Mouse (Mus musculus): ENCODE results near the gene Cdk9. TPM values are rescaled to one million over a fixed set of nuclear protein-coding genes. Genes with fewer than 3 reads are reported as not detected.

Cdk9 gene
- polyA plus RNA-seq, 1 experiment from 2014 or later, result 121 TPM

DNA sequence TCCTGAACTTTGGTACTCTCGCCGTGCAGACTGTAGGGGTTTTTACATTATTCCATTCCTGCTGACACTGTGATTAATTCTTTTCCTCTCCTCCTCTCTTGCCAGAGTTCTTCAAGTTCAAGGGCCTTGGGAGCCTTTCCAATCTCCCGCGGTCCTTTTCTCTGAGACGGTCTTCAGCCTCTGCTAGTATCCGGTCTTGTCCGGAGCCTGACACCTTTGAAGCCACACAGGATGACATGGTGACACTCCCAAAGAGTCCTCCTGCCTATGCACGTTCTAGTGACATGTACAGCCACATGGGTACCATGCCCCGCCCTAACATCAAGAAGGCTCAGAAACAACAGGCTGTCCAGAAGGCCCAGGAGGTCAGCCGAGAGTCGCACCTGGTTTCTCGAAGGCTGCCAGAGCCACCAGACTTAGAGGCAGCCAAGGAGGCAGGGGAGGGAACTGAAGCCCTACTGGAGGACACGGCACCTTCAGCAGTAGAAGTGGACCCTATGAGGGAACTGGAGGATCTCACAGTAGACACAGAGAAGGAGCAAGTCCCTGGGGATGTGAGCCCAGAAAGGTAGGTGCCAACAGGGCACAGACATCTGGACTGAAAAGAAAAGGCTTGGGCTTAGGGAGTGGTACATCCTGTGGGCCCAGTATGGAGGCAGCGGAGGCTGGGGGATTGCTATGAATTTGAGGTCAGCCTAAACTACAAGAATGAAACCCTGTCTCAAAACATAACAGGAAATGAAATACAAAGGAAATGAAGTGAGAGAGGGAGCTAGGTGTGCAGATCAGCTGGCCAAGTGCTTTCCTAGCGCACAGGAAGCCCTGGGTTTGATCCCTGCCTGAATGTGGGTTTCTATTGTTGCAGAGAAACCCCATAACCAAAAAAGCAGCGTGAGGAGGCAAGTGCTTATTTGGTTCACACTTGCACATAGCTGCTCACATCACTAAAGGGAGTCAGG, 12.2 kb upstream of the Cdk9 start:
- Histone ChIP-seq H3K79me2 (ENCODE audit: inconsistent target) (peaks cover 73% of the 10 kb centered on the region), H3K4me3 (ENCODE audit: inconsistent target) (no peak overlapping the region), H3K27ac (no peak overlapping the region), H3K36me3 (ENCODE audit: inconsistent target) (peaks cover 9% of the 10 kb centered on the region; the same call in 1 of the 2 replicates)
- 92% methylated on average over 16 of the region's 16 CpGs for WGBS (ENCODE audit: missing documents)

GRCm38 (mm10) chr2:32724149-32724548, 11.3 kb upstream of the Cdk9 start:
- no peak overlapping the region for H3K4me3 ChIP-seq (ENCODE audit: inconsistent target)
- H3K36me3 ChIP-seq (ENCODE audit: inconsistent target), result peaks cover 9% of the 10 kb centered on the region; the same call in 1 of the 2 replicates

DNA sequence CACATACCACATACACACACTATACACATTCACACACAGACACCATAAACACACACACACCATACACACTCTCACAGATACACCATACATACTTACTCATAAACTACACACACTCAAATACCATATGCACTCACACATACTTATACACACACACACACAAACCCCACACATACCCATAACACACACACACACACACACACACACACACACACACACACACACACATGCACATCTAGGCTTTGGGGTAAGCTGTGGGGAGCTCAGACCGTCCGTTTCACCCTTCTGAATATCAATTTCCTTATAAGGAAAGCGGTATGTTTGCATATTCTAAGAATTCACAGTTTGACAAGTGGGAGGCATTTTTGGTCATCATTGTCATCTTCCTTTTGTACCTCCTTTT, 9.7 kb upstream of the Cdk9 start:
- Histone ChIP-seq H3K36me3 (ENCODE audit: inconsistent target) (peaks cover 9% of the 10 kb centered on the region; the same call in 1 of the 2 replicates), H3K4me3 (ENCODE audit: inconsistent target) (no peak overlapping the region), H3K27ac (no peak overlapping the region), H3K79me2 (ENCODE audit: inconsistent target) (peaks cover 60% of the 10 kb centered on the region)
- 51% methylated on average over 3 of the region's 3 CpGs for WGBS (ENCODE audit: missing documents)

More at GRCm38 (mm10) chr2:32724149-32724548, 11.3 kb upstream of the Cdk9 start:
- Histone ChIP-seq H3K27ac (no peak overlapping the region), H3K79me2 (ENCODE audit: inconsistent target) (peaks cover 73% of the 10 kb centered on the region)
- 97% methylated on average over 4 of the region's 4 CpGs for WGBS (ENCODE audit: missing documents)

DNA sequence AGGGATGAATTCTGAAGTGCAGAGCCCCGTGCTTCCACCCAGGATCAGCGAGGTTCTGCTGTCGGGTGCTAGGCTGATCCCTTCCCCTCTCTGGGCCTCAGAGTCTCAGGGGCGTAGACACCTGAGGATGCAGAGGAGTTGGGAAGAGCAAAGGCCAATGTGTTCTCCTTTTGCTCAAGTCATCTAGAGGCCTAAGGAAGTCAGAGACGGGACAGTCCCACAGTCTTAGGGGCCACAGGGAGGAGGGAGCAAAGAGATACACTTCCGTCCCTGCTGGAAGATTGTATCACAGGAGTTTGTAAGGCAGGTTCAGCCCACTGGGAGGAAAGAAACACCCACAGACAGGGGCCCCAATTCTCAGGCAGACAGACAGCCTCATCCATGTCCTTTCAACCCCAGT, 9.2 kb upstream of the Cdk9 start:
- Histone ChIP-seq H3K27ac (peak overlapping the region; percentile 70), H3K79me2 (ENCODE audit: inconsistent target) (peaks cover 59% of the 10 kb centered on the region), H3K36me3 (ENCODE audit: inconsistent target) (peaks cover 9% of the 10 kb centered on the region; the same call in 1 of the 2 replicates), H3K4me3 (ENCODE audit: inconsistent target) (peak overlapping the region; percentile 51)
- WGBS (ENCODE audit: missing documents), result 14% methylated on average over 6 of the region's 6 CpGs

DNA sequence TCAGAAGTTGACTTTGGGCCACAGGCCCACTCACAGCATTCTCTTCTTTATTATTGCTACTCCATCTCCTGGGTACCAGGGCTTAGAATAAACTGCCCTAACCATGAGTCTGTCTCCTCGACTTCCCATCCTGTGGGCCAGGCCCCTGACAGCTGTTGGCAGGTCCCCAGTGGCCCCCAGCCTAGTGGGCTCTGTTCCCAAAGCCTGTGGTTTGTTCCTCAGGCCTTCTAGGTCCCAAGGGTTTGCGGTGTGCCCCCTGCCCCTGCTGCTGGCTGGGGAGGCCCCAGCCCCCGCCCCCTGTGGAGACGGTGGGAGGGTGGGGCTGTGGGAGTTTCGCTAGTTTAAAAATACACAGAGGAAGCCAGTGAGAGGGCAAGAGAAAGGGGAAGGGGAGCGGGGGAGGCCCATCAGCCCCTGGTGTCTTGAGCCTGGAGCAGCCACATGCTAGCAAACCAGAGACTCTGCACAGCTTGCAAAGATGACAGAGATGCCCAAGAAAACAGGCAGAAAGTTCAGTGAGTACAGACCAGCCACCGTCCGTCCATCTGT, 7.9 kb upstream of the Cdk9 start, which contains the start of gene Sh2d3c:
Gene Sh2d3c, plus strand, starts transcription at position 375 of the 549 bp plus-strand sequence.
- 4% methylated on average over 8 of the region's 8 CpGs for WGBS (ENCODE audit: missing documents)
- peak within 1 kb of the TSS; percentile 51 for H3K4me3 ChIP-seq (ENCODE audit: inconsistent target)
- H3K79me2 ChIP-seq (ENCODE audit: inconsistent target), result peaks cover 53% of the 10 kb centered on the region
- peaks cover 9% of the 10 kb centered on the region; the same call in 1 of the 2 replicates for H3K36me3 ChIP-seq (ENCODE audit: inconsistent target)
- peak within 1 kb of the TSS; percentile 70 for H3K27ac ChIP-seq

GRCm38 (mm10) chr2:32720053-32720452, 7.2 kb upstream of the Cdk9 start:
- WGBS (ENCODE audit: missing documents), result 92% methylated on average over 3 of the region's 3 CpGs
- Histone ChIP-seq H3K36me3 (ENCODE audit: inconsistent target) (peaks cover 4% of the 10 kb centered on the region; the same call in 1 of the 2 replicates), H3K79me2 (ENCODE audit: inconsistent target) (peaks cover 48% of the 10 kb centered on the region), H3K27ac (0 out of 2 replicates have a peak overlapping the region, but pooled peaks have one; percentile 70), H3K4me3 (ENCODE audit: inconsistent target) (no peak overlapping the region)

DNA sequence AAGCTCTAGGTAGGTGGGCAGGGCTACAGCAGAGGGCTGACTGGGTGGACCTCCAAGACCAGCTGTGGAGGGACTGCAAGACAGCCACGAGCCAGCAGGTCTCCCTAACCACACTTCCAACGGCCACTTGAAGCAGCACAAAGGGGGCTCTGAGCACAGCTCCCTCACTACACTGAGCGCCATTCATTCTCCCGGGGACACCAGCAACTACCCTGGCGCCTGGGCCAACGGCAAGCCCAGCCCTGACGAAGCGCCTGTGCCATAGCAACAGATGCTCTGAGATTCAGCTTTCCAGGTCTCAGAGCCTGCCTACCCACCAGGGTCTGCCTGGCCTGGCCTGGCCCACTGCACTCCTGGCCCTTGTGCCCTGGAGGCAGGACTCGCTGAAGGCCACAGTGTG, 5.9 kb upstream of the Cdk9 start:
- Histone ChIP-seq H3K36me3 (ENCODE audit: inconsistent target) (no peaks in the 10 kb centered on the region), H3K4me3 (ENCODE audit: inconsistent target) (no peak overlapping the region), H3K79me2 (ENCODE audit: inconsistent target) (peaks cover 36% of the 10 kb centered on the region), H3K27ac (peak overlapping the region; percentile 22; the same call in 1 of the 2 replicates)
- 61% methylated on average over 9 of the region's 9 CpGs for WGBS (ENCODE audit: missing documents)

- Histone ChIP-seq H3K27ac (peak overlapping the region; percentile 98), H3K36me3 (ENCODE audit: inconsistent target) (peaks cover 2% of the 10 kb centered on the region; the same call in 1 of the 2 replicates), H3K4me3 (ENCODE audit: inconsistent target) (no peak overlapping the region), H3K79me2 (ENCODE audit: inconsistent target) (peaks cover 22% of the 10 kb centered on the region)
- WGBS (ENCODE audit: missing documents), result 0% methylated on average over 4 of the region's 4 CpGs
Observed at GRCm38 (mm10) chr2:32714987-32715425, 2.1 kb upstream of the Cdk9 start.

DNA sequence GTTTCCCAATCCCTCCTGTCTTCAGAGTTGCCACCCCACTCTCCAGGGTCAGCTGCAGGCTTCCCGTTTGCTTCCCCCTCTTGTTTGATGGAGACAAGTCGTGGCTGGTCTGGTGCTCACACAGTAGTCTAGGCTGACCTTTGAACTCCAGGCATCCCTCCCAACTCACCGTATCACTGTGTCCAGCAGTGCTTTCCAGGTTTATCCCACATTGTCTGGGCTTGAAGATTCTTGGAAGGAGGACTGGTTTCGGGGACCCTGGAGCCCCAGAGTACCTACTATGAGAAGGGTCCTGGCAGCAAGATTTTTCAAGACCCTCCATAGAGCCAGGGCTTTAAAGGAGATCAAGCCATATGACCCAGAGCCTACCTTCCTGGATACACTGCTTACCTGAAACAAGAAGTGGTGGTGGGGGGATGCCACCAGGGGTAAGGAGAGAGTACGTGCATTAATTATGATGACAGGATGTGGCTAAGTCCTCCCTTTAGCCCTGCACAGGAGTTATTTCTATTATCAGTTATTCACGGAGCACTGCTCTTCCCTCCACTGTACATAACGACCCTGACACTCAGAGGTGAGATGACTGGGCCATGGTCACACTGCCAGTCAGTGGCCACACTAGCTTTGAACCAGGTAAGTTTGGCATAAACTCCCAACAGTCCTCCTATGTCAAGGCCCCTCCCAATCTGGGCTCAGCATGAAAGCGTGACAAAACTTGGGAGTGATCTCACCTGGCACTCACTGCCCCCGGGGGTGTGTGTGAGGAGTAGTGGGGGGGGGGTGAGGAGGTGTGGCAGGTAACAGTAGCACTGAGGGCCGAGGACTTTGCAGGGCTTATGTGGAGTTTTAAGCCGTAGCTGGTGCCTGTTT, 1.5 kb upstream of the Cdk9 start:
- WGBS (ENCODE audit: missing documents), result 25% methylated on average over 11 of the region's 11 CpGs
- Histone ChIP-seq H3K79me2 (ENCODE audit: inconsistent target) (peaks cover 28% of the 10 kb centered on the region), H3K27ac (peak overlapping the region; percentile 98), H3K36me3 (ENCODE audit: inconsistent target) (peaks cover 8% of the 10 kb centered on the region; the same call in 1 of the 2 replicates), H3K4me3 (ENCODE audit: inconsistent target) (no peak overlapping the region; the same call in 1 of the 2 replicates)

DNA sequence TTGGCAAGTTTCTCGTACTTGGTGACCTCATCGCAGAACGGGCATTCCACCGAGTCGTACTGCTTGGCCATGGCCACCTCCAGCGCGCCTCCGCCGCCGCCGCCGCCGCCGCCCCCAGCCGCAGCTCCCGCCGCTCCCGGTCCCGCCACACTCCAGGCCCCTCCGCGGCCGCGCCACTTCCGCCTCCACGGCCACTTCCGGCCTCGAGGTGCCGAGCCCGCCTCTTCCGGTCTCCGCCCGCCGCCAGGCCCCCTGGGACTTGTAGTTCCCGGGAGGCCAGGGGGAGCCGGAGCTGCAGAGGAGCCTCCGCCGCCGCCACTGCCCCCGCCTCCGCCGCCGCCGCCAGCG, 316 bp downstream of the Cdk9 start:
- Histone ChIP-seq H3K27ac (peak overlapping the region; percentile 76; the same call in 1 of the 2 replicates), H3K36me3 (ENCODE audit: inconsistent target) (peaks cover 24% of the 10 kb centered on the region; the same call in 1 of the 2 replicates), H3K79me2 (ENCODE audit: inconsistent target) (peaks cover 46% of the 10 kb centered on the region), H3K4me3 (ENCODE audit: inconsistent target) (peak overlapping the region; percentile 80)
- under 1% methylated on average over 37 of the region's 44 CpGs for WGBS (ENCODE audit: missing documents)

DNA sequence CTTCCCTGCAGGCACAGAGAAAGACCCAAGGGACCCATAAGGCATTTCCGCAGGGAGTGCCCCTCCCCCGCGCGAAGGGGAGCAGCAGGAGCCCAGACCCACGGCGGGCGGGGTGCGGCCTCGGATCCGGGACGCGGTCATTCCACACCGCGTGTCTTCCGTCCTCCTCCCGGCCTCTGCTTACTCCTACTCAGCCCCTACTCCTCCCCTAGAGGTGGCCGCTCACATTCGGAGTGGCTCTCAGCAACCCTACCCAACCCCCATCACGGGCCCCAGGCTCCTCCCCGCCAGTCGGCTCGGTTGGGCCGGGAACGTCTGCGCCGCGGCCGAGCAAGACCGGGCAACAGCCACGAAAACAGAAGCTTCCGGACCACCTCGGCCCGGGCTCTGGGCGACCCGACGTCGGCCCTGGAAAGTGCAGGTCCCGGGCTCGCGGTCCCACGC, 746 bp downstream of the Cdk9 start:
- Histone ChIP-seq H3K4me3 (ENCODE audit: inconsistent target) (peak overlapping the region; percentile 80), H3K27ac (peak overlapping the region; percentile 76), H3K36me3 (ENCODE audit: inconsistent target) (peaks cover 27% of the 10 kb centered on the region), H3K79me2 (ENCODE audit: inconsistent target) (peaks cover 50% of the 10 kb centered on the region)
- under 1% methylated on average over 41 of the region's 41 CpGs for WGBS (ENCODE audit: missing documents)

- H3K79me2 ChIP-seq (ENCODE audit: inconsistent target), result peaks cover 57% of the 10 kb centered on the region
- 25% methylated on average over 9 of the region's 9 CpGs for WGBS (ENCODE audit: missing documents)
- peak overlapping the region; percentile 76 for H3K27ac ChIP-seq
- H3K36me3 ChIP-seq (ENCODE audit: inconsistent target), result peaks cover 34% of the 10 kb centered on the region
- H3K4me3 ChIP-seq (ENCODE audit: inconsistent target), result peak overlapping the region; percentile 80
Observed at GRCm38 (mm10) chr2:32711301-32712056, 1.4 kb downstream of the Cdk9 start.

- WGBS (ENCODE audit: missing documents), result 0% methylated on average over 5 of the region's 5 CpGs
- Histone ChIP-seq H3K4me3 (ENCODE audit: inconsistent target) (peak overlapping the region; percentile 80; the same call in 1 of the 2 replicates), H3K27ac (peak overlapping the region; percentile 76), H3K36me3 (ENCODE audit: inconsistent target) (peaks cover 44% of the 10 kb centered on the region), H3K79me2 (ENCODE audit: inconsistent target) (peaks cover 60% of the 10 kb centered on the region)
Observed at GRCm38 (mm10) chr2:32710425-32710824, 2.5 kb downstream of the Cdk9 start.
